Mouse (Mus musculus) thymus, adult 2 months (tissue): ENCODE data around the gene Gas2l3.

ENCODE experiments used
- CTCF ChIP-seq: fragments of 200-500 bp; IDR thresholded peaks from 2 replicates; pipeline ENCODE4 v1.5.1; 2012; ENCODE audit warnings: mild to moderate bottlenecking, control low read depth, low read length, moderate library complexity, borderline replicate concordance; ENCODE audit not compliant: control insufficient read depth, poor library complexity, insufficient read depth; ENCODE audit errors: extremely low read depth
- POLR2A ChIP-seq: fragments of 200-500 bp; IDR thresholded peaks from 2 replicates; pipeline ENCODE4 v1.6.1; 2012; ENCODE audit warnings: mild to moderate bottlenecking, low read length, control low read depth, moderate library complexity; ENCODE audit not compliant: control insufficient read depth, poor library complexity, insufficient read depth; ENCODE audit errors: extremely low read depth

GRCm38 (mm10) chr10:89470596-89471353, 27.0 kb upstream of the Gas2l3 start:
- TF ChIP-seq POLR2A = no peak
- no peak for TF ChIP-seq CTCF
